Mouse (Mus musculus): ENCODE measurements around the gene Ints1.
"Not testable (repeated sequence)": the region's sequence is repeated elsewhere in the genome, so short reads cannot be mapped to it uniquely, and the experiment has no call there.

Gene Ints1

GRCm38 (mm10) chr5:139750535-139750934, 24.9 kb downstream of the Ints1 start:
- peak; percentile 77 for DNase-seq

- no peak for DNase-seq
Observed at GRCm38 (mm10) chr5:139749413-139750125, 25.9 kb downstream of the Ints1 start.

GRCm38 (mm10) chr5:139745771-139746170, 29.7 kb downstream of the Ints1 start:
- peak; percentile 74 for DNase-seq

- DNase-seq, result not testable (repeated sequence)
Observed at GRCm38 (mm10) chr5:139742640-139743039, 32.8 kb downstream of the Ints1 start.

- DNase-seq, result no peak
Observed at GRCm38 (mm10) chr5:139738592-139739315, 36.7 kb downstream of the Ints1 start.

GRCm38 (mm10) chr5:139737841-139738591, 37.5 kb downstream of the Ints1 start:
- DNase-seq, result no peak

GRCm38 (mm10) chr5:139736504-139736940, 39.0 kb downstream of the Ints1 start:
- DNase-seq, result no peak

GRCm38 (mm10) chr5:139735677-139736503, 39.6 kb downstream of the Ints1 start, which contains the start of gene Micall2:
TSS of gene Micall2 (minus strand) at chr5:139736336.
- peak; percentile 96 for DNase-seq

GRCm38 (mm10) chr5:139734746-139735145, 40.7 kb downstream of the Ints1 start:
- DNase-seq, result no peak

- DNase-seq, result no peak
Observed at GRCm38 (mm10) chr5:139734016-139734415, 41.5 kb downstream of the Ints1 start.

GRCm38 (mm10) chr5:139732634-139733107, 42.8 kb downstream of the Ints1 start:
- DNase-seq, result peak; percentile 56

- DNase-seq, result no peak
Observed at GRCm38 (mm10) chr5:139730712-139731486, 44.6 kb downstream of the Ints1 start.

- no peak for DNase-seq
Observed at GRCm38 (mm10) chr5:139727261-139727660, 48.2 kb downstream of the Ints1 start.

- DNase-seq, result no peak
Observed at GRCm38 (mm10) chr5:139726186-139726585, 49.3 kb downstream of the Ints1 start.

GRCm38 (mm10) chr5:139724336-139725116, 50.9 kb downstream of the Ints1 start:
- DNase-seq, result no peak

- no peak for DNase-seq
Observed at GRCm38 (mm10) chr5:139723113-139723512, 52.4 kb downstream of the Ints1 start.

GRCm38 (mm10) chr5:139722709-139723108, 52.8 kb downstream of the Ints1 start:
- DNase-seq, result no peak

GRCm38 (mm10) chr5:139718949-139719348, 56.5 kb downstream of the Ints1 start:
- DNase-seq, result no peak

GRCm38 (mm10) chr5:139718540-139718939, 56.9 kb downstream of the Ints1 start:
- peak; percentile 30 for DNase-seq

GRCm38 (mm10) chr5:139717723-139718122, 57.8 kb downstream of the Ints1 start:
- peak; percentile 76 for DNase-seq

- no peak for DNase-seq
Observed at GRCm38 (mm10) chr5:139706496-139706895, 69.0 kb downstream of the Ints1 start.

Measured in lung, postnatal 14 days (tissue).